Mouse (Mus musculus) lung, postnatal 0 days (tissue): Measurements from ENCODE around the gene Kif3b. TPM values are rescaled to one million over a fixed set of nuclear protein-coding genes. Genes with fewer than 3 reads are reported as not detected.
"Not testable (repeated sequence)": the region's sequence is repeated elsewhere in the genome, so short reads cannot be mapped to it uniquely, and the experiment has no call there.

ENCODE experiments used
- ATAC-seq: fragments of 200-750 bp; cut with Nextera tagmentation; 2 replicates; pipeline ENCODE4 v1.8.0; 2017; ENCODE audit warnings: moderate library complexity
- DNase-seq: peaks from one replicate; pipeline ENCODE4 v3.0.0-alpha.2; 2016; ENCODE audit warnings: low spot score
- H3K27ac ChIP-seq: fragments of 300-500 bp; sonication (generic); 2 replicates; pipeline ENCODE4 v1.5.1; 2014; ENCODE audit warnings: antibody characterized with exemption, mild to moderate bottlenecking, low read length, mixed read lengths
- H3K27me3 ChIP-seq: fragments of 300-500 bp; sonication (generic); replicated peaks from 2 replicates; pipeline ENCODE4 v1.6.1; 2014; ENCODE audit warnings: low read length, mixed read lengths; ENCODE audit not compliant: insufficient read depth
- H3K36me3 ChIP-seq: fragments of 300-500 bp; sonication (generic); 2 replicates; pipeline ENCODE4 v1.6.1; 2014; ENCODE audit warnings: low read length, mixed read lengths; ENCODE audit not compliant: insufficient read depth
- H3K4me1 ChIP-seq: fragments of 300-500 bp; sonication (generic); 2 replicates; pipeline ENCODE4 v1.6.1; 2014; ENCODE audit warnings: antibody characterized with exemption, low read depth, low read length, mixed read lengths; ENCODE audit not compliant: insufficient read depth
- H3K4me2 ChIP-seq: fragments of 300-500 bp; sonication (generic); replicated peaks from 2 replicates; pipeline ENCODE4 v1.6.1; 2014; ENCODE audit warnings: low read depth, mild to moderate bottlenecking, low read length, moderate library complexity, mixed read lengths
- H3K4me3 ChIP-seq: fragments of 300-500 bp; sonication (generic); 2 replicates; pipeline ENCODE4 v1.5.1; 2014; ENCODE audit warnings: low read depth, low read length
- H3K9ac ChIP-seq: fragments of 300-500 bp; sonication (generic); replicated peaks from 2 replicates; pipeline ENCODE4 v1.6.1; 2014; ENCODE audit warnings: low read depth, mild to moderate bottlenecking
- H3K9me3 ChIP-seq: fragments of 300-500 bp; sonication (generic); 2 replicates; pipeline ENCODE4 v1.6.1; 2016; ENCODE audit warnings: low read length, mixed read lengths
- CTCF ChIP-seq: IDR thresholded peaks from 2 replicates; pipeline ENCODE4 v1.5.1; 2016; ENCODE audit warnings: antibody characterized with exemption, mild to moderate bottlenecking
- EP300 ChIP-seq: IDR thresholded peaks from 2 replicates; pipeline ENCODE4 v1.6.1; 2016; ENCODE audit warnings: antibody characterized with exemption, mild to moderate bottlenecking, control low read depth
- WGBS: fragments of 180-500 bp; shearing (Covaris S2); extraction: QIAGEN DNeasy Blood & Tissue Kit; methylation state at CpG from one replicate; pipeline ENCODE4 v1.1.7; 2014; 5-methylcytosine and 5-hydroxymethylcytosine counted together
- polyA plus RNA-seq: library from polyadenylated mRNA; unstranded; fragments of >200 nt; fragmentation: Nextera tagmentation; extraction: Ambion mirVana; gene quantifications from 2 replicates; pipeline ENCODE4 v1.2.1, GENCODE M21; 2015

Gene Kif3b
- polyA plus RNA-seq, 1 experiment from 2014 or later, result 4.7 TPM

DNA sequence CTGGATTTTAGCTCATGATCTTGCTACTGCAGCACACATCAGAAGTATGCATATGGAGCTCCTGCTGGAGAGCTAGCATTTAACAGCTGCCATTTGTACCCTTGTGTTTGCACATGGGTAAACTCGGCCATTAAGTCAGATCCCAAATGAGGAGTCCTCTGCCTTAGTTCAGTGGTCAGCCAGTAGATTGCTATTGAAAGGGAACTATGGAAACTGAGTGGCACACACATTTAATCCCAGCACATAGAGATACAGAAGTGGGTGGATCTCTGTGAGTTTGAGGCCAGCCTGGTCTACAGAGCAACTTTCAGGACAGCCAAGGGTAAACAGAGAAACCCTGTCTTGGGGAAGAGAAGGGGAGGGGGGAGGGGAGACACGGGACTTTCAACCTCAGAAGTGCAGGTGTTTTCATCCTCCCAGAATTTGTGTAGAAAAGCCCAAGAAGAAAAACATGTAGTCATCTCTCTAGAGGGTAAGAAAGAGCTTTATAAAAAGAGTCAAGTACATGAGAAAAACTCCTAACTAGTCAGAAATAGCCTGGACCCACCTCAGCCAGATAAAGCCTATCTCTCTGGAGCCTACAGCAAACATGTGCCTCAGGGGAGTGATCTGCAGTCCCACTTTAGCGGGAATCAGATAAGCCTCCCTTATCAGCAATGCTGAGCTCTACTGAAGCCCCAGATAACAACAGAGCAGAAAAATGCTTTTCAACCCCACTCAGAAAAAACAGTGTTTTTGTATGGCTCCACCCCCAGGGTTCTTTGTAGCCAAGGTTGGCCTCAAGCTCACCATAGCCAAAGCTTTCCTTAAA is 31.1 kb upstream of the Kif3b start:
- H3K27ac ChIP-seq, result no peak overlapping the region

DNA sequence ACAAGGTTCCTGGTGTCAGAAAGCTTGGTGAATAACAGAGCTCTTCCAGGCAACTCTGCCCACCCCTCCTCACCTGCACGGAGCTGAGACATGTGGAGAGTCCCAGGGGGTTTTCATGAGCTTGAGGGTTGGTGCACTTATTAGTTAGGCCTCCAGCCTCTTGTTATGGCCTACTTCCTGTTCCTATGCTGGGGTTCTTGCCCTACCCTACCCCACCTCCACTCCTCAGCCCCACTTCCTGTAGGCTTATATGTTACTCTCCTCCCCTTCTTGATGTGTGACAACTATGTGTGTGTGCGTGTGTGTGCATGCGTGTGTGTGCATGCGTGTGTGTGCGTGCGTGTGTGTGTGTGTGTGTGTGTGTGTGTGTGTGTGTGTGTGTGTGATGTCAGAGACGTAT is 28.2 kb upstream of the Kif3b start:
- no peak for DNase-seq
- no peak for ATAC-seq
- H3K9me3 ChIP-seq, result no peaks in the 10 kb centered on the region
- H3K4me3 ChIP-seq, result no peak overlapping the region
- TF ChIP-seq CTCF (no peak), EP300 (no peak)
- no peak overlapping the region for H3K9ac ChIP-seq
- no peak overlapping the region for H3K27ac ChIP-seq
- peaks cover 6% of the 10 kb centered on the region; the same call in 1 of the 2 replicates for H3K36me3 ChIP-seq
- H3K4me1 ChIP-seq, result no peaks in the 10 kb centered on the region
- WGBS, result 79% methylated on average over 7 of the region's 7 CpGs
- no peak overlapping the region for H3K4me2 ChIP-seq
- no peaks in the 10 kb centered on the region for H3K27me3 ChIP-seq

More for the DNA sequence above, 31.1 kb upstream of the Kif3b start:
- H3K36me3 ChIP-seq, result 0 out of 2 replicates have a peak, but pooled peaks cover 6% of the 10 kb centered on the region
- H3K9me3 ChIP-seq, result no peaks in the 10 kb centered on the region
- no peaks in the 10 kb centered on the region for H3K4me1 ChIP-seq
- DNase-seq (no peak), ATAC-seq (peak; percentile 43; the same call in 1 of the 2 replicates)
- H3K4me3 ChIP-seq, result no peak overlapping the region
- H3K27me3 ChIP-seq, result no peaks in the 10 kb centered on the region
- H3K4me2 ChIP-seq, result no peak overlapping the region
- no peak for TF ChIP-seq CTCF
- no peak for TF ChIP-seq EP300
- 32% methylated on average over 3 of the region's 3 CpGs for WGBS
- no peak overlapping the region for H3K9ac ChIP-seq

- H3K27me3 ChIP-seq, result no peaks in the 10 kb centered on the region
- ATAC-seq (no peak), DNase-seq (no peak)
- peaks cover 6% of the 10 kb centered on the region; the same call in 1 of the 2 replicates for H3K36me3 ChIP-seq
- H3K4me2 ChIP-seq, result no peak overlapping the region
- WGBS, result 73% methylated on average over 2 of the region's 2 CpGs
- H3K4me1 ChIP-seq, result no peaks in the 10 kb centered on the region
- TF ChIP-seq CTCF, result no peak
- no peak for TF ChIP-seq EP300
- no peaks in the 10 kb centered on the region for H3K9me3 ChIP-seq
- no peak overlapping the region for H3K9ac ChIP-seq
- H3K27ac ChIP-seq, result no peak overlapping the region
- no peak overlapping the region for H3K4me3 ChIP-seq
Observed at GRCm38 (mm10) chr2:153267331-153267730, 23.9 kb upstream of the Kif3b start.

- ATAC-seq, result peak; percentile 83
- not testable (repeated sequence) for H3K27me3 ChIP-seq, H3K36me3 ChIP-seq, H3K27ac ChIP-seq, H3K4me3 ChIP-seq, H3K4me2 ChIP-seq, H3K9me3 ChIP-seq, H3K9ac ChIP-seq, H3K4me1 ChIP-seq, DNase-seq
- WGBS, result 48% methylated on average over 8 of the region's 8 CpGs
Observed at GRCm38 (mm10) chr2:153270231-153270915, 20.8 kb upstream of the Kif3b start.

DNA sequence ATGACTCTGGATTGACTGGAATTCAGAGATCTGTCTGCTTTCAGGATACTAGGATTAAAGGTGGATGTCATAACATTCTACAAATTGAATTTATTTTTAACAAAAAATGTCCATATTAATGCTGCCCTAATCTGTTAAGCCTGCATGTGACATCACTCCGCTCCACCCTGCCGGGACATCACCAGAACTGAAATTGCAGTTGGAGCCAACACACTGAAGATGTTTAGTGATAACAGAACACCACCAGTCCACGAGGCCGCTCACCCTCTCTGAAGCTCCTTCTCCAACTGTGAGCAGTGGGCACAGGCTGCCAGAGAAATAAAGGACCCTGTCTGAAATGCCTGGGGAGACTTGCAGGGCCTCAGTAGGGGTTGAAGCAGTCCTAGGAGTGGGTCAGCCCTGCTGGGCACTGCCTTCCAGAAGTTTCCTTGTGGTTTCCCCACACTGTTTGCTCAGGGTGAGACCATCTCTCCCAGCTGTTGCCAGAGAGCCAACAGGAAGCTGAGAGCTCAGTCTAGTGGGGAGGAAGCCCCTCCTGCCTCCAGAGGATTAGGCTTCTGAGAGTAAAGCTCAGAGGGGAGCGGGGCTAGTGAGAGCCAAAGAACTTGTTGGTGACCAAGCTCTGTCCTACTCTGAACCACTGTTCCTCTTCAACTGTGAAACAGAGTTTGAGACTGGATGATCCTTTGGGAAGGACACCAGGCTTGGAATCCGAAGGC is 16.9 kb upstream of the Kif3b start:
- H3K4me2 ChIP-seq, H3K4me1 ChIP-seq, H3K27me3 ChIP-seq, H3K27ac ChIP-seq, DNase-seq, H3K4me3 ChIP-seq, H3K9me3 ChIP-seq, H3K9ac ChIP-seq, H3K36me3 ChIP-seq: not testable (repeated sequence)
- WGBS, result 58% methylated on average over 6 of the region's 6 CpGs
- ATAC-seq, result peak; percentile 74

GRCm38 (mm10) chr2:153274919-153275247 is 16.3 kb upstream of the Kif3b start:
- TF ChIP-seq EP300, result no peak
- TF ChIP-seq CTCF, result no peak
- no peaks in the 10 kb centered on the region for H3K9me3 ChIP-seq
- H3K27me3 ChIP-seq, result no peaks in the 10 kb centered on the region
- ATAC-seq, result no peak
- no peak overlapping the region for H3K27ac ChIP-seq
- no peak overlapping the region for H3K9ac ChIP-seq
- H3K36me3 ChIP-seq, result no peaks in the 10 kb centered on the region
- WGBS, result 75% methylated on average over 6 of the region's 6 CpGs
- DNase-seq, result no peak
- H3K4me3 ChIP-seq, result no peak overlapping the region
- no peak overlapping the region for H3K4me2 ChIP-seq
- no peaks in the 10 kb centered on the region for H3K4me1 ChIP-seq

DNA sequence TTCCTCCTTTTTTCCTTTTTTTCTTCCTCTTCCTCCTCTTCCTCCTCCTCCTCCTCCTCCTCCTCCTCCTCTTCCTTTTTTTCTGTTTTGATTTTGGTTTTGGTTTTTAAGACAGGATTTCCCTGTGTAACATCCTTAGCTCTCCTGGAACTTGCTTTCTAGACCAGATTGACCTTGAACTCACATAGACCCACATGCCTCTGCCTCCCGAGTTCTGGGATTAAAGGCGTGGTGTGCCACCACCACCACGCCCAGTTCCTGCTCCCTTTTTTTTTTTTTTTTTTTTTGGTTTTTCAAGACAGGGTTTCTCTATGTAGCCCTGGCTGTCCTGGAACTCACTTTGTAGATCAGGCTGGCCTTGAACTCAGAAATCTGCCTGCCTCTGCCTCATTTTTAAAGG is 15.6 kb upstream of the Kif3b start:
- not testable (repeated sequence) for H3K9ac ChIP-seq, H3K4me1 ChIP-seq, ATAC-seq, H3K9me3 ChIP-seq, H3K4me2 ChIP-seq, H3K27ac ChIP-seq, H3K27me3 ChIP-seq, DNase-seq, H3K36me3 ChIP-seq, H3K4me3 ChIP-seq
- 67% methylated on average over 3 of the region's 3 CpGs for WGBS
